Mouse (Mus musculus): Measurements from ENCODE around the gene Zfhx2.

Gene Zfhx2

GRCm38 (mm10) chr14:55078366-55078989 is 13.6 kb downstream of the Zfhx2 start:
- no peak for DNase-seq (ENCODE audit: low spot score in 2 of 2)

GRCm38 (mm10) chr14:55077481-55078365 is 14.4 kb downstream of the Zfhx2 start:
- DNase-seq (ENCODE audit: low spot score in 2 of 2): no peak

DNA sequence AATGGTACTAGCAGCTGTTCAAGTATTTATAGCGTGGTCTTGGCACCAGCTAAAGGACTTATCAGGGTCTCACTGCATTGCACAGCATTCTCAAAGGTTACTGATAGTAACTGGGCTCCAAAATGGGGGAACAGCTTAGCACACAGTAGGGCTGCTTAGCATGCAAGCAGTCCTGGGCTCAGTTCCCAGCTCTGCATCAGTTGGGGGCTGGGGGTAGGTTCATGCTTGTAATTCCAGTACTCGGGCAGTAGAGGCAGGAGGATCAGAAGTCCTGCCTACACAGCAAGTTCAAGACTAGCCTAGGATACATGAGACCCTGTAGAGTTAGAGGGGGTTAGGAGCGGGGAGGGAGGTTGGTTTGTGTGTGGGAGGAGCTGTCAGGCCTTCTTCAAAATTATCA is 15.2 kb downstream of the Zfhx2 start:
- DNase-seq (ENCODE audit: low spot score in 2 of 2): no peak

DNA sequence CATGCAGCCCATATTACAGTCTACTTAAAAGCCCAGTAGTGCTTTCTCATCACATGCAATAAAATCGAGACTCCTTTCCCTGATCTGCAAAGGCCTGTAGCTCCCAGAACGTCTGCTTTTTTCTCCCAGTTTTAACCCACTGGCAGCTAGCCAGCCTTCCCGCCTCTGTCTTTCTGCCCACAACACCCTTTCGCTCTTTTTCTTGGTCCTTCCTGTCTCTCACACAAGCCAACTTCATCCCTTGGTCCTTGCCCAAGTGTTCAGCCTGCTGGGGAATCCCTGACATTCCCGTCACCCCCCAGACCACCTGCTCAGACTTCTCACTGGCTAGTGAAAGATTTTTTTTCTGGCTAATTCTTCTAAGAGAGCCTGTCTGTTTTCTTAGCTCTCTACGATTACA is 15.9 kb downstream of the Zfhx2 start:
- DNase-seq (ENCODE audit: low spot score in 2 of 2): no peak

DNA sequence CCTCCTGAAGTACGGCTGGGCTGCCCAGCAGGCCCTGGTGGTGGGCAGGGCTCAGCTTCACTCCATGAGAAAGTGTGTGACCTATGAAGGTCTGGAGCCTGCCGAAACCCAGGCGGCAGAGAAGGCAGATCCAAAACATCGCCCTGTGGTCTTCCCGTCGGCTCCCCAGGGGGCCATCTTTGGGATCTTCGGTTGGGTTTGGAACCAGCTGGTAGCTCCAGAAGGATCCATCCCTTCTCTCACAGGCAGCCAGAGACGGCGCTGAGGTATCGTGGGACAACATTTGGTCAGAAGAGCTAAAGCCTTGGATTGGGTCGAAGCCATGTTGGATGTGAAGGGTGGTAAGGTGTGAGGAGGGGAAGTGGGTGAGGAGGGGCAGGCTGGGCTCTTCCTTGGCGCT is 17.7 kb downstream of the Zfhx2 start:
- DNase-seq (ENCODE audit: low spot score in 2 of 2): no peak

DNA sequence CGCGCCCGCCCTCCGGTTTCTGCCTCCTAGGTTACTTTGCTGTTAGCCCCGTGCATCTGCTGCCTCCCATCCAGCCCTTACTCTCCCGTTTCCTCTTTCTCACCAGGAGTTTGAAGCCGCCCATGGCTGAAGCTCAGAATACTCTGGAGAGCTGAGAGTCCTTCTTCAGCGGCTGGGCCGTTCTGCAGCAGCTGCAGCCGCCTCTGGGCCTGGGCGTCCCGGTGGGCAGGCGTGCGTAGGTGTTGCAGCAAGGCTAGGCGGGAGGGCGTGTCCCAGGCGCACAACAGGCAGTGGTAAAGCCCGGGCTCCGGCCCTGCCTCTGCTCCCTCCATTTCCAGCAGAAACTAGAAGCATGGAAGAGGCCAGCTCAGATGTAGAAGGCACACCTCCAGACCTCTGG is 20.4 kb downstream of the Zfhx2 start:
- no peak for DNase-seq (ENCODE audit: low spot score in 2 of 2)

GRCm38 (mm10) chr14:55066042-55066441 is 26.1 kb downstream of the Zfhx2 start:
- DNase-seq (ENCODE audit: low spot score in 2 of 2): no peak

DNA sequence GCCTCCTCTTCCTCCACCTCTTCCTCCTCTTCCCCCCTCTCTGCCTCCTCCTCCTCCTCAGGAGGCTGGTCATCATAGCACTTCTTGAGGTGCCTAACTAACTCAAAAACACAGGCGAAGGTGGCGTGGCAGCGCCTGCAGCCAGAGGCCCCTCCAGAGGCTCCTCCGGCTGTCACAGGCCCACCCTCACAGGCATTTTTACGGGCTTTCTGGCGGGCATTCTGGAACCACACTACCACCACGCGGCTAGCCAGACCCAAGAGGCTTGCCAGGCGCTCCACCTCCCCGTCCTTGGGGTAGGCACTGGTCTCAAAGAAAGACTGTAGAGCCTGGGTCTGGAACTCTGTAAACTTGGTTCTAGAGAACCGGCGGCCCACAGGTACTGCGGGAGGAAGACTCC is 26.7 kb downstream of the Zfhx2 start:
- no peak for DNase-seq (ENCODE audit: low spot score in 2 of 2)

DNA sequence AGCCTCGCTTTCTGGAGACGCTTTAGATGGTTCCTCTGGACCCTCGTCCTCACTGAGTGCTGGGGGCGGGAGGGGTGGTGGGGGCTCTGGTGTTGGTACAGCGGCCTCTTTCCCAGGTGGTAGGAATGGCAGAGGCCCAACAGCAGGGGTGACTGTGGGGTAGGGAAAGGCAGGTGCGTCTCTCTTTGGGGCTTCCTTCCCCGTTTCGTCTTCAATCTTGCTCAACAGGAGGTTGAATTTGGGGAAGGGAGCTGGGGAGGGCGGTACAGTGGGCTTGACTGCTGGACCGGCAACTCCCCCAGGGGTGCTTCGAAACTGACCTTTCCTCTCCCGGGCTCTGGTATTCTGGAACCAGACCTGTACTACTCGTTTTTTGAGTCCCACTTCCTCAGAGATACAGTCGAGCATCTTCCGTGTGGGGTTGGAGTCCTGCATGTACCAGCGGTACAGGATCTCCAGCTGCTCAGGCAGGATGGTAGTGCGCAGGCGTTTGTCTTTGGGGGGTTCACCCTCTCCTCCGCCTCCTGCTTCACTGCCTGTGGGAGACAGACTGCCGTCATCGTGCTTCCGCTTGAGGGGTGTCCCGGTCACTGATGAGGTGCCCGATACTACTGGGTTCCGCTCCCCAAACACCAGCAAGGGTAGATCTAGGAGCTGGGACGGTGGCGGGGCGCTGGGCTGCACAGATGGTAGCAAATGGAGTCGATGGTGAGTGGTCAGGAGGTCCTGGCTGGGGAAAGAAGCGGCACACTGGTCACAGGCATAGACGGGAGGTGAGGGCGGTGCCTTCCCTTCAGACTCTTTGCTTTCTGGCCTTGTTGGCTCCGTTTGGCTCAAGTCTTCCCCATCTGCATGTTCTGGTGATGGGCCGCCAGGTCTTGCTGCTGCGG is 27.4 kb downstream of the Zfhx2 start:
- DNase-seq (ENCODE audit: low spot score in 2 of 2): no peak

DNA sequence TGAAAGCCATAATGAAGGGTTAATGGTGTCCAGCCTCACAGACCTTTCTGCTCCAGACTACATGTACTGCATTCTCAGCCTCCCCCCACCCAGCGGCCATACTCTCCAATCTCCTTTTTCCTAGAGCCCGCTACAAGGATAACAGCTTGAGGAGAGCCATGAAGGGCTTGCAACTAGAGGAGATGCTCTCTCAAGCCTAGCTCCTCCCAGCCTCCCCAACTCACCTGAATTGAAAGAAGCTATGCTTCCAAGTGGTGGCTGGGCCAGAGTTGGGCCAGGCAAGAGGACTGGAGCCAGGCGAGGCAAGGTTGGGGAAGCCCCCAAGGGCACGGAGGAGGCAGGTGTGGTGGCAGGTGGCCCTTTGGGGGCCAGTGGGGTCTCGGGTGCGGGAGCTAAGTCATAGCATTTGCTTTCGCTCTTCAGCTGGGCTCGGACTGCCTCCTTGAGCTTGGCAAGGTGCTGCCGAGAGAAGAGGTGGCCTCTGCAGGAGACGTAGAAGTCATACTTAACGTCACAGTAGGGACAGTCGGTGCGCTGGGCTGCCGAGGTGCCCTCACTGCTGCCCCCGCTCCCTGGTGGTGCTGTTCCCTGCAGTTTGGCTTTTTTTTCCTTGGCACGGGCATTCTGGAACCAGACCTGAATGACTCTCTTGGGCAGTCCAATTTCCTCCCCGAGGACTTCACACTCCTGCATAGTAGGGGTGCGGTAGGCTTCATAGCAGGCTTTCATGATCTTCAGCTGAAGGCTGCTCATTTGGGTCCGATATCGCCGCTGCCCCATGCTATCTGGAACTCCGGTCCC is 28.3 kb downstream of the Zfhx2 start:
- DNase-seq (ENCODE audit: low spot score in 2 of 2): no peak

DNA sequence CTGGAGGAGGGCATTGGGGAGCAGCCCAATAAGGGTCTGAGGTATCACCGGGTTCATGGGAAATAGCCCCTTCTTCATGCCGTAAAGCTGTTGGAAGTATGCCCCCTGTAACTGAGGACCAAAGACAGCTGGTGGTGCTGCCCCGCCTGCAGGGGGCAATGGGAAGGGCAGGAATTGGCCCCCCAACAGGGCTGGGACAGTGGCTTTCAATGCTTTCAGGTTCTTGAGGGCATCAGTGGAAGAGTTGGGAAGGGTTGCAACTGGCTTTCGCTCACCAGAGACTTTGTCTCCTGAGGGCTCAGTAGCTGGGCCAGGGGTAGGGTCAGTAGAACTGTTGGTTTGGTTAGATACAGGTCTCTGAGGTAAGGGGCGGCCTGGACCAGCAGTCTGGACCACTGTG is 29.0 kb downstream of the Zfhx2 start:
- no peak for DNase-seq (ENCODE audit: low spot score in 2 of 2)

DNA sequence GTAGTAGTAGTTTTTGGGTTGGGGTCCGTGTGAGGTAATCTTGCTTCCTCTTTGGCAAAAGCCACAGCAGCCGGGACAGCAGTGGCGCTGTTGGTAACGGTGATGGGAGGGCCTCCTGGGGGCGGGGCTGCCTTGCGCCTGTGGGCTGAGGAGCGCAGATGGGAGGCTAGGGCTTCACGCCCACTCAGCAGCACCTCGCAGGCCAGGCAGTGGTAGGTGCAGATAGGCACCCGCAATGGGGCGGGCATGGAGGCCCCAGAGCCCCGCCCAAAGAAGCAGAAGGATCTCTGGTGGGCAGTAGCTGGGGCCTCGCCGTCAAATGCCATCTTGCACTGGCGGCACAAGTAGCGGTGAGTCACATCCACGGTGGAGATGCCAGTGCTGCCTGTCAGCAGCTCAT is 29.5 kb downstream of the Zfhx2 start:
- DNase-seq (ENCODE audit: low spot score in 2 of 2): peak in 1 of 2 experiments; percentile 63

- DNase-seq (ENCODE audit: low spot score in 2 of 2): no peak
These were observed 30.3 kb downstream of the Zfhx2 start for GRCm38 (mm10) chr14:55061845-55062244.

DNA sequence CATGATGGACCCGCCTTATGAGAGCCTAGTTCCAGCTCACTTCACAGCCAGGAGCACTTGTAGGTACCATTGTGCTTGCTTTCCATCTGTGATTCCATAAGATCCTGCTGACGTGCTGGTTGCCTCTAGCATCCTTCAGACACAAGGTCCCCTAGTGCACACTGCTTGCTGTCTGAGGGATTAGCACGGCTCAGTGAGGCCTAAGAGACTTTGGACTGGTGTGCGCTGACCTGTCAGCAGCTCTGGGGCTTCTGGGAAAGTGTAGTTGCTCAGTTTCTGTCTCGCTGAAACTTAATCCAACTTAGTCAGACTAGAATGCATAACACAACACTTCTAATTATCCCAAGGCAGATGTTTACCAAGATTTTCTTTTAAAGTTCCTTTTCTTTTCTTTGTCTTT is 32.2 kb downstream of the Zfhx2 start:
- DNase-seq (ENCODE audit: low spot score in 2 of 2): no peak

- DNase-seq (ENCODE audit: low spot score in 2 of 2): no peak
These were observed 33.1 kb downstream of the Zfhx2 start for GRCm38 (mm10) chr14:55059009-55059408.

DNA sequence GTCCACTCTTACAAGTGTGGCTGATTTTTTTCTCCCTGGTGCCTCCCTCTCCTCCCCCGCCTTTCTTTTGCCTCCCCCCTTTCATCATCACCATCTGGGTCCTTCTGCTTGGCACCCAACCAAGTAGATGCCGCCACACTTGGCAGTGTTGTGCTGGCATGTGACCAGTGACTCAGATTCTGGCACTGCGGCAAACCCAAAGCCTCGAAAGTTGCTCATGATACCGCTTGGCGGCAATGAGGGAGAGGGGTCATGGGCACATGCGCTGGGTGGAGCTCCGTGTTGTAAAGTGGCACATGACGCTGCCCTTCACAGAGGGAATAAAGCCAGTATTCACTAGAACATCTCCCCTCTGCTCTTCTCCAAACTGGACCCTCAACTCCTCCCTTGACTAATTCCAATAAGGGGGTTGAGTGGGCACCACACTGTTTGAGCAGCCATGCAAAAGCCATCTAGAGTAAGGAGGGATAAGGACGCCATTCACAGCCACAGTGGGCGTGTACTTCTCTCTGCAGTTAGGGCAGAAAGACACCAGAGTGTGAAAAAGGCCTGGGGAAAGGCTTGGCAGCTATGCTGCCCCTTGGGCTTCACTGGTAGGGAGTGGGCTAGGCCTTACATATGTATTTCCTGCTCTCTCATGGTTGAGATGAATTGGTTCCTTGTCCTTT is 36.8 kb downstream of the Zfhx2 start:
- DNase-seq (ENCODE audit: low spot score in 2 of 2): peak; percentile 80 to 97

DNA sequence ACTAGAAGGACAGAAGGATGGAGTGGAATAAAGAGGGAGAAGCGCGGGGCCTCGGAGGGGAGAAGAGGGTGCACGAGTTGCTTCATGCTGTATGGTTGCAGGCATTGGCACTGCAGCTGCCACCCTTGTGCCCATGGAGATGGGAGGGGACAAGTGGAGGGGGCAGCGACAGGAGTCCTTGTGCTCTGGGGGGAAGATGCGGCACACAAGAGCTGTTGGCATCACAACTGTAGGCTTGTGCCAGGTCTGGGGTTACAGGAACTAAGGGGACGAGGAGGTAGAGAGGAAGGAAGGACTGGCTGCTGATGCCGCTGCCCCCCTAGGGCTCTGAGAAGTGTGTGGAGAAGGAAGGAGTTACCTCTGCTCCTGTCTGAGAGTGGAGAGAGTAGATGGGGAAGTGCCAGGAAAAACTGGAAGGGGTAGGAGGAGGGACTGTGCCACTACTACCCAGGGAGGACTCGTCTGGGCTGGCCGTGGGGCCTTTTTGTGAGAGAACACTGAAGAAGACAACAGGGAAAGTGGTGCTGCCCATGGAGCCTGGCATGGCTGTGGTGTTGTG is 37.9 kb downstream of the Zfhx2 start:
- DNase-seq (ENCODE audit: low spot score in 2 of 2): peak in 1 of 2 experiments; percentile 73

GRCm38 (mm10) chr14:55053708-55054190 is 38.4 kb downstream of the Zfhx2 start:
- peak; percentile 66 to 94 for DNase-seq (ENCODE audit: low spot score in 2 of 2)

DNA sequence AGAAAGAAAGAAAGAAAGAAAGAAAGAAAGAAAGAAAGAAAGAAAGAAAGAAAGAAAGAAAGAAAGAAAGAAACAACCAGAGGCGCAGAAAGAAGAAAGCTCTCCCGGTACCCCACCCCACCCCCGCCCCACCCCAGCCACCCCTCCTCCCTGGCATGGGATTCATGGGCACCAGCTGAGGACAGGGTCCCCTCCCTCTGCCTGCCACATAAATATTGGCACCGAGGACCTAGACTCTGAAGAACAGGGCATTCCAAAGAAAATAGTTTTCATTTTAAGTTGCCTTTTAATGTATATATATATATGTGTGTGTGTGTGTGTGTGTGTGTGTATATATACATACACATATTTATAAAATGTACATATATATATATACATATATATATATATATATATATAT is 39.1 kb downstream of the Zfhx2 start:
- no peak for DNase-seq (ENCODE audit: low spot score in 2 of 2)

DNA sequence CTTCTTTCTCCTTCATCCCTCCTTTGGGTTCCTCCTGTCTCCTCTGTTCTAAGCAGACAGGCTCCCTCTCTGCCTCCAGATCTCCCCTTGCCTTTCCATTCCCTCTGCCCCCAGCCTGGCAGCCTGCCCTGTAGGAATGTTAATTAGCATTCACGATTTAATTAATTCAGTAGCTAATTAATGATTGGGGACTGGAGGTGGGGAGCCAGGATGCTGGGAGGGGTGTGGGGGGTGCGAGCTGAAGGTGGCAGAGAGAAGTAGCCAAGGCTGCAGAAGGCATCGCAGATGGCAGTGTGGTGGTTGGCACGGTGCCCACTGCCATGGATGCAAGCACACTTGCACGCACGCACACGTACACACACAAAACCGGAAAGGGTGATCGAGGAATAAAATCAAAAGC is 39.6 kb downstream of the Zfhx2 start:
- peak; percentile 70 to 94 for DNase-seq (ENCODE audit: low spot score in 2 of 2)

All from cerebellum, postnatal 4 days (tissue).